Mouse (Mus musculus) erythroblast, embryonic 14.5 days (primary cell): Measurements from ENCODE around the gene Ank3. TPM values are rescaled to one million over a fixed set of nuclear protein-coding genes. Genes with fewer than 3 reads are reported as not detected.

Source experiments
- H3K27me3 ChIP-seq: 2 replicates; pipeline ENCODE4 v1.6.1; 2012; ENCODE audit warnings: inconsistent platforms; ENCODE audit not compliant: control insufficient read depth
- H3K36me3 ChIP-seq: 2 replicates; pipeline ENCODE4 v1.6.1; 2012; ENCODE audit warnings: mild to moderate bottlenecking, inconsistent platforms; ENCODE audit not compliant: control insufficient read depth
- H3K4me1 ChIP-seq: 2 replicates; pipeline ENCODE4 v1.6.1; 2012; ENCODE audit warnings: inconsistent platforms; ENCODE audit not compliant: control insufficient read depth
- H3K4me3 ChIP-seq: replicated peaks from 2 replicates; pipeline ENCODE3; 2012; ENCODE audit warnings: moderate library complexity, mild to moderate bottlenecking, inconsistent platforms
- H3K9me3 ChIP-seq: 2 replicates; pipeline ENCODE4 v1.6.1; 2012; ENCODE audit warnings: low read length, inconsistent platforms, mixed read lengths; ENCODE audit not compliant: control insufficient read depth
- GATA1 ChIP-seq: IDR thresholded peaks from 2 replicates; pipeline ENCODE4 v1.6.1; 2012; ENCODE audit warnings: low read length, inconsistent platforms, mixed read lengths
- TAL1 ChIP-seq: IDR thresholded peaks from 3 replicates; pipeline ENCODE4 v1.6.1; 2012; ENCODE audit warnings: low read length, inconsistent platforms, mixed read lengths
- polyA plus RNA-seq: library from polyadenylated mRNA; stranded (reverse); fragments of >175 nt; gene quantifications from 2 replicates; pipeline ENCODE4 v1.2.3, GENCODE M21; 2012

Ank3 gene
- polyA plus RNA-seq, 1 experiment, result 0.03 TPM

DNA sequence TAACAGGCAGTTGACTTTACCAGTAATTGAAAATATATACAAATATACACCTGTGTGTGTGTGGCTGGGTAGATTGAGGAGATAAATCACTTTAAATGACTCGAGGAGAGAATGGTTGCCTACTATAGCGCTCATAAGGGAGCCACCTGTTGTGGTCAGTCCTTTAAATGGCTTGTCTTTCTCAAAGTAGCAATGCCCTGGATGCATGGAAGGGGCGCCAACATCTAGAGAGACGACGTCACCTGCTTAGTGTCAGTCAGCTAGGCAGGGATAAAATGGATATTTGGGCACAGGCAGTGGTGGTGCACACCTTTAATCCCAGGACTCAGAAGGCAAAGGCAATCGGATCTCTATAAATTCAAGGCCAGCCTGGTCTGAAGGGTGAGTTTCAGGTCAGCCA lies 29.3 kb upstream of the Ank3 start:
- H3K4me1 ChIP-seq, result no peaks in the 10 kb centered on the region
- no peak for TF ChIP-seq TAL1
- no peak for TF ChIP-seq GATA1
- H3K27me3 ChIP-seq, result no peaks in the 10 kb centered on the region
- no peaks in the 10 kb centered on the region for H3K36me3 ChIP-seq
- no peaks in the 10 kb centered on the region for H3K9me3 ChIP-seq
- no peak overlapping the region for H3K4me3 ChIP-seq

DNA sequence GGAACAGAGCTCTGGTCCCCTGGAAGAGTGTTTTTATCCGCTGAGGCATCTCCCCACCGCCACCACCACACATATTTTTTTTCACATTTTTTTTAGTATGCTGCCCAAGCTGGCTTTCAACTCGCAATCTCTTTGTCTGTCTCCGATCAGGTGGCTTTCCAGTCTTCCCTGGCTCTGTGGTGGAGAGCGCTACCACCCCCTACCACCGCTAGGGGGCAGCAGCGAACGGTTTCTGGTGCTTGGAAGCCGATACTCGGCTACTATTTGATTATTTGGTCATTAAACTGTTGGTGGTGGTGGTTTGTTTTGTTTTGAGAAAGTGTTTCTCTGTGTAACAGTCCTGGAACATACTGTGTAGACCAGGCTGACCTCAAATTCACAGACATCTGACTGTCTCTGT lies 27.1 kb upstream of the Ank3 start:
- no peaks in the 10 kb centered on the region; the same call in 1 of the 2 replicates for H3K9me3 ChIP-seq
- no peak for TF ChIP-seq TAL1
- no peak for TF ChIP-seq GATA1

DNA sequence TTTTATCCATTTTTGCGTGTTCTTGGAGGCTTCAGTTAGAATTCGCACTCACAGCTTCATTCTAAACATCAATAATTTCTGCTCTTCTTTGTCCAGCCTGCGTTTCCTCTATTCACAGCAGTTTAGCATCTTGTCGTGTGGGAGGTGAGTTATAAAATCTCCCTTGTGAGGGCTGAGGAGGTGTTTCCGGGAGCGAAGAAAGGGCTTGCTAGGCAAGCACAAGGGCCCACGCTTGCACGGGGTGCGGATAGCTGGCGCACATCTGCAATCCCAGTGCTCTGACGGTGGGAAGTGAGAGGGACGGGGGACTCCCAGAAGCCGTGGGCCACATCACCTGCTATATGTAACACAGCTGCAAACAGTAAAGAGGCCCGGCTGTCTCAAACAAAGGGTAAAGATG lies 26.5 kb upstream of the Ank3 start:
- TF ChIP-seq TAL1 (no peak), GATA1 (no peak)
- H3K9me3 ChIP-seq, result no peaks in the 10 kb centered on the region; the same call in 1 of the 2 replicates
- H3K4me3 ChIP-seq, result no peak overlapping the region
- H3K36me3 ChIP-seq, result no peaks in the 10 kb centered on the region
- no peaks in the 10 kb centered on the region for H3K27me3 ChIP-seq
- H3K4me1 ChIP-seq, result no peaks in the 10 kb centered on the region

More for the DNA sequence above, 27.1 kb upstream of the Ank3 start:
- Histone ChIP-seq H3K27me3 (no peaks in the 10 kb centered on the region), H3K4me1 (no peaks in the 10 kb centered on the region), H3K36me3 (no peaks in the 10 kb centered on the region), H3K4me3 (no peak overlapping the region)

DNA sequence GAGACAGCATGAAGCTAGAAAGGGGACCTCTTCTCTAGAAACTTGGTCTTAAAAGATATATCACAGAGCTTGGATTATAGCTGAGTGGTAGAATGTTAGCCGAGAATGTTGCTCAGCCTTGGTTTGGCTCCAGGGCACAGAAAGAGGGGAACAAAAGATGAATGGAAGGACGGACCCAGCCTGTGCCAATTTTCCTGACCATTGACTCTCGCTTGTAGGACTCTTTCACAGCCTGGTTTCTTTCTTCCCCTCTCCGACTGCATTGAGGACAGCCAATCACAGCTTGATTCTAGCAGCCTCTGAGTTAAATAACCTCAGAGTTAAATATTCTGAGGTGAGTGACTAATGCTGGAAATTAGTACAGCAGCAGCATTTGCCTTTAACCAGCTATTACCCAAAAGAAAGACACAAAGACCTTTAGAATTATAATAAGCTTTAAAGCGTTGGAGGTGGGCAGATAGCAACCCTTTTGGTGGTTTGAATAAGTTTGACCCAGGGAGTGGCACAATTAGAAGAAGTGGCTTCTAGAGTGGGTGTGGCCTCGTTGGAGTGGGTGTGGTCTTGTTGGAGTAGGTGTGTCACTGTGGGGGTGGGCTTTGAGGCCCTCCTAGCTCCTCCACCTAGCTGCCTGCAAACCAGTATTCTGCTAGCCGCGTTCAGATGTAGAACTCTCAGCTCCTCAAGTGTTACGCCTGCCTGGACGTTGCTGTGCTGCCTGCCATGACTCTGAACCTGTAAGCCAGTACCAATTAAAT lies 24.6 kb upstream of the Ank3 start:
- Histone ChIP-seq H3K27me3 (no peaks in the 10 kb centered on the region), H3K36me3 (no peaks in the 10 kb centered on the region), H3K4me3 (no peak overlapping the region), H3K4me1 (no peaks in the 10 kb centered on the region), H3K9me3 (peaks cover 4% of the 10 kb centered on the region; the same call in 1 of the 2 replicates)
- TF ChIP-seq GATA1 (no peak), TAL1 (no peak)

DNA sequence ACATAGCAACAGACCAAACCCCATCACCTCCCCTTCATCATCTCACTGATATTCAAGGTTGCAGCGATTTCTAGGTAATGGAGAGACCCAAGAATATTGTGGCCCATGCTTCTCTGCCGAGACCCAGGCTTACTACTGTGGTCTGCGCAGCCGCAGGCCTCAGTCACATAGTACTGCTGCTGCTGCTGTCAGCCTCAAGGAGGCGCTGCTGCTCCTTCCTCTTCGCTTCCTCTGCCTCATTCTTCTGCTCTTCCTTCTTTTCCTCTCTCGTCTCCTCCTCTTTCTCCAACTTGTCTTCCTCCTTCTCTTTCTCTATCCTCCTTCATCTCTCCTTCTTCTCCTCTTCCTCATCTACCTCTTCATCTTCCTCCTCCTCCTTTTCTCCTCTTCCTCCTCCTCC lies 23.4 kb upstream of the Ank3 start:
- Histone ChIP-seq H3K9me3 (peaks cover 4% of the 10 kb centered on the region; the same call in 1 of the 2 replicates), H3K4me1 (no peaks in the 10 kb centered on the region), H3K27me3 (no peaks in the 10 kb centered on the region), H3K4me3 (no peak overlapping the region), H3K36me3 (no peaks in the 10 kb centered on the region)
- no peak for TF ChIP-seq GATA1
- TF ChIP-seq TAL1, result no peak

DNA sequence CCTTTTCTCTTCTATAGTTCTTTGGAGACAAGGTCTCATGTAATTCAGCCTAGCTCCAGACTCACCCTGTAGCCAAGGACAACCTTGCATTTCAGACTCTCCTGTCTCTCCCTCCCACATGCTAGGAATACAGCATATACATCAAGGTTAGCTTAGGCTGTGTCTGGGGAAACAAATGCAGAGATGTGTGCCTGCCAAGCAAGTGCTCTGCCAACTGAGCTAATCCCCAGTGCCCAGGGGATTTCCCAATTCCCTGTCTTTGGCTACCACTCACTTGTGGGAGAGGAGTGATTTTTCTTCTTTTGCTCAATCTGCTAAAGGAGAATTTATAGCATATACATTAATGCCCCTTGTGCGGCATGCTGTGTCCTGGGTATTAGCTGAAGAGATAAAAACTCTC lies 15.4 kb upstream of the Ank3 start:
- Histone ChIP-seq H3K36me3 (no peaks in the 10 kb centered on the region), H3K4me1 (no peaks in the 10 kb centered on the region), H3K27me3 (no peaks in the 10 kb centered on the region), H3K9me3 (no peaks in the 10 kb centered on the region), H3K4me3 (no peak overlapping the region)
- TF ChIP-seq GATA1 (no peak), TAL1 (no peak)

DNA sequence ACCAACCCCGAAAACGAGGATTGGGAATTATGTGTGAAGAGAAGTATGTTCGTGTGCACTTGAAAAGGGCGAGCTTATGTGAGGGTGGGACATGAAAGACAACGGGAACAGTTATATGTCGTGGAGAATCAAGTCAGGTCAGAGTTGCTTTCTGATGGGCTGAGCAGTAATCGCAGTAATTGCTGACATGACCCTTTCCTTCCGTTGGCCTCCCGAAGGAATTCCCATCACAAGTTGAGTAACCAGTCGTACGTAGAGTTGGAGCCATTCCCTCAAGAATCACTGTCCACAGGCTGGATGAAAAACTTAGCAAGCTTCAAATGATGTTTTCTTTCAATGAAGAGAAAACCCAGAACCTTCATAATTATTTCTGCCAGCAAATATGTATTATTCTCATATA lies 13.9 kb upstream of the Ank3 start:
- H3K4me1 ChIP-seq, result no peaks in the 10 kb centered on the region

DNA sequence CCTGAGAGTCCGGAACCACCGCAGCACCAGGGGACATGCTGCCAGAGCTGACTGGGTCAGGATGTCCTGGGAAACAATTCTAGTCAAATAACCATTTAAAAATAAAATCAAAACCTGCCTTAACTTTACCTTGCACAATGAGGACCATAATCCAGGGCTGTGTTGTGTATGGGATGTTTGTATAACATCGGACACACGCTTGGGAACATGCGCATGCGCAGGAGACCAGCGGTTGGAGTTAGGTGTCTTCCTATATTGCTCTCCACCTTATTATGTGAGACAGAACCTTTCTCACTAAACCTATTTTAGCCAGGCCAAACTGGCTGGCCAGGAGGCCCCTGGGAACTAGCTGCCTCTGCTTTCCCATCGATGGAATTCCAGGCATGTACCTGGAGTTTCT lies 13.4 kb upstream of the Ank3 start:
- Histone ChIP-seq H3K9me3 (no peaks in the 10 kb centered on the region), H3K27me3 (no peaks in the 10 kb centered on the region), H3K36me3 (no peaks in the 10 kb centered on the region), H3K4me1 (no peaks in the 10 kb centered on the region), H3K4me3 (no peak overlapping the region)
- TF ChIP-seq TAL1, result no peak
- no peak for TF ChIP-seq GATA1

More for the DNA sequence above, 13.9 kb upstream of the Ank3 start:
- no peaks in the 10 kb centered on the region for H3K9me3 ChIP-seq
- H3K4me3 ChIP-seq, result no peak overlapping the region
- no peaks in the 10 kb centered on the region for H3K36me3 ChIP-seq
- TF ChIP-seq GATA1 (no peak), TAL1 (no peak)
- H3K27me3 ChIP-seq, result no peaks in the 10 kb centered on the region

DNA sequence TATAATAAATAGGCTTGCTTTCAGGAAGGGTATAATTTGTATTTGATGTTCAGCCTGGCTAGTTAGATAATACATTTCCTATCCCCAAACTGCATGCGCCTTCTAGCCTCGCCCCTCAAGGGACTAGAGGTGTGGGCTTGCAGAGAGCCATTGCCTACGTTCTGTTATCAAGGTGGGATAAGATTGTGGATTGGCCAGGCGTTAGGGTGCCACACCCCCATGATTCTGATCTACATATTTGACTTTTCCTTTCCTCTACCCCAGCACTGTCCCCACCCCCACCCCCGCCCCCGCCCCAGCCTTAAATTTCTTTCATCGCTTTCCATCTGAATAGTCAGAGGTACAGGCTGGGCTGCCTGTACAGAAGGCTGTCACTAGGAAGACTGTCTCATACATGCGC lies 11.8 kb upstream of the Ank3 start:
- Histone ChIP-seq H3K27me3 (no peaks in the 10 kb centered on the region), H3K36me3 (no peaks in the 10 kb centered on the region), H3K4me3 (no peak overlapping the region), H3K9me3 (no peaks in the 10 kb centered on the region), H3K4me1 (no peaks in the 10 kb centered on the region)
- TF ChIP-seq TAL1 (no peak), GATA1 (no peak)

DNA sequence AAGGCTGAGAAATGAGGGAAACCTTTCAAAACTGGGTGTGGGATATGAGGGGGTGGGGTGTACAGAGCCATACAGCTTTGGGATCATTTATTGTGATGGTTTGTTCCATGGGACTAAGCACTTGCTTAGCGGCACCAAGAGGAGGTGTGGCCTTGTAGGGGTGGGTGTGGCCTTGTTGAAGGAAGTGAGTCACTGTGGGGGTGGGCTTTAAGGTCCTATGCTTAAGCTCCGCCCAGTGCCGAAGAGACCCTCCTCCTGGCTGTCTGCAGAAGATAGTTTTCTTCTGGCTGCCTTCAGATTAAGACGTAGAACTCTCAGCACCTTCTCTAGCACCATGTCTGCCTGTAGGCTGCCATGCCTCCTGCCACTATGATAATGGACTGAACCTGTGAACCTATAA lies 9.1 kb upstream of the Ank3 start:
- Histone ChIP-seq H3K4me1 (no peaks in the 10 kb centered on the region), H3K27me3 (no peaks in the 10 kb centered on the region), H3K4me3 (no peak overlapping the region), H3K36me3 (no peaks in the 10 kb centered on the region), H3K9me3 (no peaks in the 10 kb centered on the region)
- TF ChIP-seq TAL1 (no peak), GATA1 (no peak)
